Mouse (Mus musculus): Measurements from ENCODE around the gene Adap1.
"Not testable (repeated sequence)": the region's sequence is repeated elsewhere in the genome, so short reads cannot be mapped to it uniquely, and the experiment has no call there.

Adap1 gene

GRCm38 (mm10) chr5:139351134-139351533 is 25.7 kb upstream of the Adap1 start, which contains the start of gene Cox19:
Gene Cox19 (minus strand): TSS chr5:139351418.
- in situ Hi-C loops (cut with MseI, MboI) = no loop called here

GRCm38 (mm10) chr5:139349713-139350112 is 24.3 kb upstream of the Adap1 start:
- in situ Hi-C loops (cut with MseI, MboI) = no loop called here

- in situ Hi-C loops (cut with MseI, MboI) = no loop called here
Observed at GRCm38 (mm10) chr5:139347225-139347624, 21.8 kb upstream of the Adap1 start.

- in situ Hi-C loops (cut with MseI, MboI) = no loop called here
Observed at GRCm38 (mm10) chr5:139345364-139345714, 19.9 kb upstream of the Adap1 start.

GRCm38 (mm10) chr5:139344687-139345363 is 19.4 kb upstream of the Adap1 start:
- in situ Hi-C loops (cut with MseI, MboI) = no loop called here

- in situ Hi-C loops (cut with MseI, MboI) = no loop called here
Observed at GRCm38 (mm10) chr5:139344021-139344686, 18.7 kb upstream of the Adap1 start.

- in situ Hi-C loops (cut with MseI, MboI) = no loop called here
Observed at GRCm38 (mm10) chr5:139338891-139339290, 13.5 kb upstream of the Adap1 start.

GRCm38 (mm10) chr5:139338403-139338802 is 13.0 kb upstream of the Adap1 start:
- in situ Hi-C loops (cut with MseI, MboI) = no loop called here

GRCm38 (mm10) chr5:139337826-139338370 is 12.5 kb upstream of the Adap1 start:
- in situ Hi-C loops (cut with MseI, MboI) = no loop called here

- in situ Hi-C loops (cut with MseI, MboI) = no loop called here
Observed at GRCm38 (mm10) chr5:139335634-139336033, 10.2 kb upstream of the Adap1 start.

- in situ Hi-C loops (cut with MseI, MboI) = not testable (repeated sequence)
Observed at GRCm38 (mm10) chr5:139334394-139334793, 9.0 kb upstream of the Adap1 start.

- in situ Hi-C loops (cut with MseI, MboI) = no loop called here
Observed at GRCm38 (mm10) chr5:139333301-139334013, 8.0 kb upstream of the Adap1 start.

GRCm38 (mm10) chr5:139332590-139333272 is 7.3 kb upstream of the Adap1 start:
- in situ Hi-C loops (cut with MseI, MboI) = no loop called here

GRCm38 (mm10) chr5:139331742-139332141 is 6.3 kb upstream of the Adap1 start:
- in situ Hi-C loops (cut with MseI, MboI) = no loop called here

- in situ Hi-C loops (cut with MseI, MboI) = no loop called here
Observed at GRCm38 (mm10) chr5:139330766-139331165, 5.3 kb upstream of the Adap1 start.

- in situ Hi-C loops (cut with MseI, MboI) = no loop called here
Observed at GRCm38 (mm10) chr5:139327634-139328020, 2.2 kb upstream of the Adap1 start.

GRCm38 (mm10) chr5:139326986-139327633 is 1.7 kb upstream of the Adap1 start:
- in situ Hi-C loops (cut with MseI, MboI) = no loop called here

GRCm38 (mm10) chr5:139326111-139326696 is 782 bp upstream of the Adap1 start:
- in situ Hi-C loops (cut with MseI, MboI) = no loop called here

- in situ Hi-C loops (cut with MseI, MboI) = no loop called here
Observed at GRCm38 (mm10) chr5:139324691-139325394, 579 bp downstream of the Adap1 start.

GRCm38 (mm10) chr5:139324045-139324491 is 1.4 kb downstream of the Adap1 start:
- in situ Hi-C loops (cut with MseI, MboI) = no loop called here

Data from mouse trophoblast stem cell (cell line).